Mouse (Mus musculus) thymus, adult 2 months (tissue): ENCODE results near the gene Cox15.

Source experiments
- CTCF ChIP-seq: fragments of 200-500 bp; IDR thresholded peaks from 2 replicates; pipeline ENCODE4 v1.5.1; 2012; ENCODE audit warnings: mild to moderate bottlenecking, control low read depth, low read length, moderate library complexity, borderline replicate concordance; ENCODE audit not compliant: control insufficient read depth, poor library complexity, insufficient read depth; ENCODE audit errors: extremely low read depth
- POLR2A ChIP-seq: fragments of 200-500 bp; IDR thresholded peaks from 2 replicates; pipeline ENCODE4 v1.6.1; 2012; ENCODE audit warnings: mild to moderate bottlenecking, low read length, control low read depth, moderate library complexity; ENCODE audit not compliant: control insufficient read depth, poor library complexity, insufficient read depth; ENCODE audit errors: extremely low read depth

DNA sequence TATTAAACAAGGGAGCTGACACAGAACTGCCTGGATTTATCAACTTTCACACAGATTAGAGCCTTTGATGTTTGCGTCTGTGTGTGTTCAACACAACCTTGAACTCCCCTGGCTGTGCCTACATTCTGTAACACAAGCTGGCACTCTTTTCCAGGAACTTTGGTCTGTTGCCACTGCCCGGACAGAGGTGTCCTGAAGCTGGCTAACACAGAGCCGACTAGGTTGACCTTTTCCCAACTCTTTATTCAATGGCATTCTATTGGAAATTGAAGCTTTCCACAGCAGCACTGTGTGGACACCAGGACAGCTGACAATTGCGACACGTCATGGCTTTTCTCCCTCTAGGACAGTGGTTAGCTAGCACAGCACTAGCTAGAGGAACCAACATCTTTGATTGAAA, 44.4 kb upstream of the Cox15 start:
- no peak for TF ChIP-seq CTCF
- no peak for TF ChIP-seq POLR2A
